Mouse (Mus musculus) cortical plate, adult 2 months (tissue): Measurements from ENCODE around the gene Sh2d5. TPM values are rescaled to one million over a fixed set of nuclear protein-coding genes. Genes with fewer than 3 reads are reported as not detected.

Experiments used
- H3K27ac ChIP-seq: fragments of 200-500 bp; 2 replicates; pipeline ENCODE4 v1.5.1; 2012; ENCODE audit warnings: low read length, control low read depth, inconsistent platforms; ENCODE audit not compliant: insufficient read depth
- H3K4me1 ChIP-seq: fragments of 200-500 bp; 2 replicates; pipeline ENCODE4 v1.6.1; 2011; ENCODE audit warnings: low read length; ENCODE audit not compliant: control insufficient read depth, insufficient read depth
- H3K4me3 ChIP-seq: fragments of 200-500 bp; 2 replicates; pipeline ENCODE4 v1.5.1; 2011; ENCODE audit warnings: mild to moderate bottlenecking, low read length, control low read depth; ENCODE audit not compliant: insufficient read depth
- CTCF ChIP-seq: fragments of 200-500 bp; IDR thresholded peaks from 2 replicates; pipeline ENCODE4 v1.5.1; 2011; ENCODE audit warnings: mild to moderate bottlenecking, control low read depth, low read length; ENCODE audit not compliant: insufficient read depth; ENCODE audit errors: extremely low read depth
- POLR2A ChIP-seq: fragments of 200-500 bp; IDR thresholded peaks from 2 replicates; pipeline ENCODE4 v1.6.1; 2011; ENCODE audit warnings: mild to moderate bottlenecking, low read length, control low read depth; ENCODE audit not compliant: insufficient read depth; ENCODE audit errors: extremely low read depth
- polyA plus RNA-seq: library from polyadenylated mRNA; depleted of rRNA; stranded (reverse); fragments of >200 nt; gene quantifications from 2 replicates; pipeline ENCODE4 v1.2.3, GENCODE M21; 2012

The Sh2d5 gene
- polyA plus RNA-seq, 1 experiment = 93.2 TPM

GRCm38 (mm10) chr4:138257116-138257687 is 7.0 kb downstream of the Sh2d5 start:
- H3K4me3 ChIP-seq = no peak overlapping the region
- H3K27ac ChIP-seq = no peak overlapping the region
- TF ChIP-seq CTCF (no peak), POLR2A (no peak)
- H3K4me1 ChIP-seq = 0 out of 2 replicates have a peak, but pooled peaks cover 3% of the 10 kb centered on the region

- TF ChIP-seq CTCF = no peak
- Histone ChIP-seq H3K4me3 (no peak overlapping the region), H3K27ac (no peak overlapping the region), H3K4me1 (no peaks in the 10 kb centered on the region)
These were observed 8.5 kb downstream of the Sh2d5 start for GRCm38 (mm10) chr4:138258663-138259062.

GRCm38 (mm10) chr4:138259482-138259881 is 9.3 kb downstream of the Sh2d5 start:
- no peak overlapping the region for H3K27ac ChIP-seq
- no peak overlapping the region for H3K4me3 ChIP-seq
- peaks cover 4% of the 10 kb centered on the region; the same call in 1 of the 2 replicates for H3K4me1 ChIP-seq
- TF ChIP-seq CTCF = no peak
- no peak for TF ChIP-seq POLR2A

GRCm38 (mm10) chr4:138261843-138262681 is 11.9 kb downstream of the Sh2d5 start:
- H3K4me3 ChIP-seq = peak overlapping the region; percentile 46
- TF ChIP-seq CTCF (peak; percentile 35), POLR2A (peak; percentile 70; the same call in 1 of the 2 replicates)
- peaks cover 4% of the 10 kb centered on the region; the same call in 1 of the 2 replicates for H3K4me1 ChIP-seq
- H3K27ac ChIP-seq = peak overlapping the region; percentile 2; the same call in 1 of the 2 replicates

- H3K4me3 ChIP-seq = no peak overlapping the region
These were observed 17.7 kb downstream of the Sh2d5 start for GRCm38 (mm10) chr4:138267869-138268268.

GRCm38 (mm10) chr4:138272011-138272997 is 22.1 kb downstream of the Sh2d5 start:
- H3K27ac ChIP-seq = peak overlapping the region; percentile 84
- H3K4me1 ChIP-seq = peaks cover 2% of the 10 kb centered on the region; the same call in 1 of the 2 replicates
- H3K4me3 ChIP-seq = no peak overlapping the region
- no peak for TF ChIP-seq POLR2A
- no peak for TF ChIP-seq CTCF

More at GRCm38 (mm10) chr4:138267869-138268268, 17.7 kb downstream of the Sh2d5 start:
- H3K4me1 ChIP-seq = peaks cover 5% of the 10 kb centered on the region
- no peak for TF ChIP-seq CTCF
- TF ChIP-seq POLR2A = no peak
- H3K27ac ChIP-seq = no peak overlapping the region

GRCm38 (mm10) chr4:138278346-138278745 is 28.1 kb downstream of the Sh2d5 start:
- Histone ChIP-seq H3K27ac (no peak overlapping the region), H3K4me3 (no peak overlapping the region), H3K4me1 (peaks cover 2% of the 10 kb centered on the region; the same call in 1 of the 2 replicates)
- TF ChIP-seq CTCF (no peak), POLR2A (no peak)

- no peak overlapping the region for H3K4me3 ChIP-seq
- peaks cover 2% of the 10 kb centered on the region; the same call in 1 of the 2 replicates for H3K4me1 ChIP-seq
- TF ChIP-seq CTCF = peak; percentile 100
- TF ChIP-seq POLR2A = no peak
- H3K27ac ChIP-seq = no peak overlapping the region
These were observed 32.6 kb downstream of the Sh2d5 start for GRCm38 (mm10) chr4:138282834-138283233.

- Histone ChIP-seq H3K4me3 (no peak overlapping the region), H3K4me1 (no peaks in the 10 kb centered on the region; the same call in 1 of the 2 replicates), H3K27ac (no peak overlapping the region)
- TF ChIP-seq CTCF = no peak
- no peak for TF ChIP-seq POLR2A
These were observed 36.2 kb downstream of the Sh2d5 start for GRCm38 (mm10) chr4:138286411-138286810.
